Mouse (Mus musculus) lung, embryonic 15.5 days (tissue): Measurements from ENCODE around the gene Slamf6. TPM values are rescaled to one million over a fixed set of nuclear protein-coding genes. Genes with fewer than 3 reads are reported as not detected.

Experiments used
- polyA plus RNA-seq: library from polyadenylated mRNA; unstranded; fragments of >200 nt; fragmentation: Nextera tagmentation; extraction: Ambion mirVana; gene quantifications from 2 replicates; pipeline ENCODE4 v1.2.1, GENCODE M21; 2015

Gene Slamf6
- polyA plus RNA-seq, 1 experiment from 2014 or later, result 2.9 TPM

Other genes with a start within 250 kb of the Slamf6 start
- gene Cd48, start 235.5 kb upstream of the Slamf6 start, polyA plus RNA-seq, result 2.9 and 5.1 TPM in 2 replicates
- gene Slamf1, start 150.4 kb upstream of the Slamf6 start, polyA plus RNA-seq, result 0.45 and 0.59 TPM in 2 replicates
- 1.7 and 2.1 TPM in 2 replicates for gene Cd84, start 77.8 kb upstream of the Slamf6 start, polyA plus RNA-seq
- not detected in 2 replicates for gene Gm10521, start 21.9 kb upstream of the Slamf6 start, polyA plus RNA-seq
- 11.5 and 14.1 TPM in 2 replicates for gene Vangl2, start 110.9 kb downstream of the Slamf6 start, polyA plus RNA-seq
- gene Nhlh1, start 140.1 kb downstream of the Slamf6 start, polyA plus RNA-seq, result not detected in 2 replicates
- 229 and 235 TPM in 2 replicates for gene Copa, start 165.0 kb downstream of the Slamf6 start, polyA plus RNA-seq
- gene Ncstn, start 165.3 kb downstream of the Slamf6 start, polyA plus RNA-seq, result 131 and 132 TPM in 2 replicates
- gene Pex19, start 209.2 kb downstream of the Slamf6 start, polyA plus RNA-seq, result 117 and 123 TPM in 2 replicates
- gene Dcaf8, start 230.6 kb downstream of the Slamf6 start, polyA plus RNA-seq, result 131 and 134 TPM in 2 replicates